Mouse (Mus musculus): Measurements from ENCODE around the gene Rab43.

GRCm38 (mm10) chr6:87743281-87743680, 68.7 kb downstream of the Rab43 start:
- TF ChIP-seq POLR2A (IDR thresholded peaks at IDR 0.05; ENCODE audit: insufficient read depth, low read length) (no peak), CTCF (IDR thresholded peaks at IDR 0.05; ENCODE audit: low read depth, low read length) (no peak)

Data from ES-Bruce4 (cell line).